Mouse (Mus musculus): ENCODE data around the gene Rbx1. TPM values are rescaled to one million over a fixed set of nuclear protein-coding genes. Genes with fewer than 3 reads are reported as not detected.
A peak's percentile ranks its signal among the peaks of the same experiment; 100 is the strongest.

The Rbx1 gene
- total and polyA plus RNA-seq, 2 experiments from 2014 or later: 122 to 446 TPM

DNA sequence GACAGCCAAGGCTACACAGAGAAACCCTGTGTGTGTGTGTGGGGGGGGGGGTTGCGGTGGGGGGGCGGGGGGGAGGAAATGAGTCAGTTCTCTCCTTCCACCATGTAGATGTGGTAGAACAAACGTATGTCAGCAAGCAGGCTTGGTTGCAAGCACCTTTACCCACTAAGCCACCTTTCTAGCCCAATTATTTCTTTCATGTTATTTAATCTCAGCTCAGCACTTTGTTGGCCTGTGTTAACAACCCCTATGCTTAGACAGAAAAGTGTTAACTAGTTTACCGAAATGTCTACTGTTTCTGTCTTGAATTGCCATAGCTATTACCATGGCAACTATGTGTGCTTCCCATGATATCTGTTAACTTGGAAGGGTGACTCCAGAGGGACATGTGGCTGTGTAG lies 44.5 kb downstream of the Rbx1 start:
- Histone ChIP-seq H3K36me3 (ENCODE audit: insufficient read depth, low read length) (no peaks in the 10 kb centered on the region), H3K4me2 (ENCODE audit: low read depth, low read length) (no peak overlapping the region), H3K9ac (replicated peaks; ENCODE audit: low read length) (no peak overlapping the region), H3K9me3 (ENCODE audit: low read length) (no peaks in the 10 kb centered on the region), H3K27ac (no peak overlapping the region), H3K4me3 (ENCODE audit: low read length) (no peak overlapping the region), H3K4me1 (ENCODE audit: insufficient read depth, low read length) (peaks cover 7% of the 10 kb centered on the region; the same call in 1 of the 2 replicates), H3K27me3 (ENCODE audit: insufficient read depth, low read length) (no peaks in the 10 kb centered on the region)
- no peak for DNase-seq (ENCODE audit: low spot score)
- 86% methylated on average over 4 of the region's 4 CpGs for WGBS
- TF ChIP-seq CTCF (IDR thresholded peaks at IDR 0.05; ENCODE audit: low read depth): no peak
- no peak for ATAC-seq

- Histone ChIP-seq H3K27ac (no peak overlapping the region), H3K4me2 (ENCODE audit: low read depth, low read length) (peak overlapping the region; percentile 16; the same call in 1 of the 2 replicates), H3K9me3 (ENCODE audit: low read length) (no peaks in the 10 kb centered on the region), H3K36me3 (ENCODE audit: insufficient read depth, low read length) (no peaks in the 10 kb centered on the region), H3K4me1 (ENCODE audit: insufficient read depth, low read length) (peaks cover 7% of the 10 kb centered on the region; the same call in 1 of the 2 replicates), H3K27me3 (ENCODE audit: insufficient read depth, low read length) (no peaks in the 10 kb centered on the region), H3K4me3 (ENCODE audit: low read length) (no peak overlapping the region), H3K9ac (replicated peaks; ENCODE audit: low read length) (no peak overlapping the region)
- ATAC-seq (no peak), DNase-seq (ENCODE audit: low spot score) (no peak)
- WGBS: 47% methylated on average over 21 of the region's 21 CpGs
- no peak for TF ChIP-seq CTCF (IDR thresholded peaks at IDR 0.05; ENCODE audit: low read depth)
Measured at GRCm38 (mm10) chr15:81511601-81512261, 45.6 kb downstream of the Rbx1 start.

DNA sequence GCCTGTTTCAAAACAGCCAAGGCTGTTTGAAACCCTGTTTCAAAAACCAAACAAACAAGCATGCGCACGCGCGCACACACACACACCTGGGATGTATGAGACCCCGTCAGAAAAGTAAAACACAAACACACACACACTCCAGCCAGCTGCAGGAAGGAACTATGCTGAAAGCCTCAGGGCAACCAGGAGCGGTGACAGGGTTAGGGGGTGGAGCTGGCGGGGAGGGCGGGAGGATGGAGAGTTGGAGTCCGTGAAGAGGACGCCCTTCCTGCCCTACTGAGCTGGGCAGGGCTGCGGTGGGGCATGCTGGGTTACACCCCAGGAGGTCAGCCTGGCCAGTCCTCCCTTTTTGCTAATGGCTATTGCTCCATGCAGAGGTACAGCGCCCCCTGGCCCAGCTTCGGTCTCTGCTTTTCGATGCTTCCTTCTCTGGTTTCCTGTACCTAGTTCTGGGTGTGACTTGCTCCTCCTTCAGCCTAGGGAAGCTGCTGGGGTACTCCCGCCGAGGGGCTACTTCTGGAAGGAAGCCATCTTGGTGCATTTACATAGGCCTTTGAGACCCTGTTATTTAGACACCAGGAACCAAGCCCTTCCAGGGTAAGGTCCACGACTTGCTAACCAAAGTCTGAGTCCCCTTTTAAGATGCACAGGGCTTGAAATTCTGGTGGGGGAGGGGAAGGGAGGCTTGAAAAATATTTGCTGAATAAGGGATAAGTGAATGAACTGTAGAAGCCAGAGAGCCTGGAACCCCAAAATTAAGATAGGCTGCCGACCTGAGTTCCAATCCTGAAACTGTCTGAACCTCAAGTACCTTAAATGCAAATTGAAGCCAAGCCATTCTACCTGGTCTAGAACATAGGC lies 48.2 kb downstream of the Rbx1 start:
- no peaks in the 10 kb centered on the region for H3K9me3 ChIP-seq (ENCODE audit: low read length)
- whole genome bisulfite sequencing: 14% methylated on average over 17 of the region's 18 CpGs
- DNase-seq (ENCODE audit: low spot score): peak; percentile 52
- 0 out of 2 replicates have a peak overlapping the region, but pooled peaks have one; percentile 2 for H3K27ac ChIP-seq
- peak; percentile 70 for TF ChIP-seq CTCF (IDR thresholded peaks at IDR 0.05; ENCODE audit: low read depth)
- peak overlapping the region; percentile 38 for H3K9ac ChIP-seq (replicated peaks; ENCODE audit: low read length)
- peak overlapping the region; percentile 58 for H3K4me2 ChIP-seq (ENCODE audit: low read depth, low read length)
- H3K4me3 ChIP-seq (ENCODE audit: low read length): peak overlapping the region; percentile 30
- no peaks in the 10 kb centered on the region for H3K36me3 ChIP-seq (ENCODE audit: insufficient read depth, low read length)
- H3K4me1 ChIP-seq (ENCODE audit: insufficient read depth, low read length): peaks cover 7% of the 10 kb centered on the region; the same call in 1 of the 2 replicates
- H3K27me3 ChIP-seq (ENCODE audit: insufficient read depth, low read length): no peaks in the 10 kb centered on the region
- ATAC-seq: peak; percentile 56; the same call in 1 of the 2 replicates

GRCm38 (mm10) chr15:81515221-81515620 lies 49.1 kb downstream of the Rbx1 start:
- Histone ChIP-seq H3K4me2 (ENCODE audit: low read depth, low read length) (no peak overlapping the region), H3K27me3 (ENCODE audit: insufficient read depth, low read length) (no peaks in the 10 kb centered on the region), H3K36me3 (ENCODE audit: insufficient read depth, low read length) (no peaks in the 10 kb centered on the region), H3K9me3 (ENCODE audit: low read length) (no peaks in the 10 kb centered on the region), H3K9ac (replicated peaks; ENCODE audit: low read length) (no peak overlapping the region), H3K4me3 (ENCODE audit: low read length) (no peak overlapping the region), H3K27ac (no peak overlapping the region), H3K4me1 (ENCODE audit: insufficient read depth, low read length) (peaks cover 7% of the 10 kb centered on the region; the same call in 1 of the 2 replicates)
- DNase-seq (ENCODE audit: low spot score) (no peak), ATAC-seq (no peak)
- no peak for TF ChIP-seq CTCF (IDR thresholded peaks at IDR 0.05; ENCODE audit: low read depth)
- WGBS: 90% methylated on average over 3 of the region's 3 CpGs

- WGBS: 58% methylated on average over 6 of the region's 6 CpGs
- H3K4me1 ChIP-seq (ENCODE audit: insufficient read depth, low read length): peaks cover 11% of the 10 kb centered on the region; the same call in 1 of the 2 replicates
- H3K27ac ChIP-seq: no peak overlapping the region
- no peak for ATAC-seq
- TF ChIP-seq CTCF (IDR thresholded peaks at IDR 0.05; ENCODE audit: low read depth): no peak
- H3K9me3 ChIP-seq (ENCODE audit: low read length): no peaks in the 10 kb centered on the region
- no peak overlapping the region for H3K4me3 ChIP-seq (ENCODE audit: low read length)
- no peaks in the 10 kb centered on the region for H3K36me3 ChIP-seq (ENCODE audit: insufficient read depth, low read length)
- no peak overlapping the region for H3K9ac ChIP-seq (replicated peaks; ENCODE audit: low read length)
- no peak for DNase-seq (ENCODE audit: low spot score)
- no peak overlapping the region for H3K4me2 ChIP-seq (ENCODE audit: low read depth, low read length)
- no peaks in the 10 kb centered on the region for H3K27me3 ChIP-seq (ENCODE audit: insufficient read depth, low read length)
Measured at GRCm38 (mm10) chr15:81518031-81518430, 51.9 kb downstream of the Rbx1 start.

- Histone ChIP-seq H3K36me3 (ENCODE audit: insufficient read depth, low read length) (no peaks in the 10 kb centered on the region), H3K27me3 (ENCODE audit: insufficient read depth, low read length) (no peaks in the 10 kb centered on the region), H3K4me1 (ENCODE audit: insufficient read depth, low read length) (peaks cover 11% of the 10 kb centered on the region; the same call in 1 of the 2 replicates), H3K27ac (no peak overlapping the region), H3K4me2 (ENCODE audit: low read depth, low read length) (no peak overlapping the region), H3K4me3 (ENCODE audit: low read length) (no peak overlapping the region), H3K9me3 (ENCODE audit: low read length) (no peaks in the 10 kb centered on the region), H3K9ac (replicated peaks; ENCODE audit: low read length) (no peak overlapping the region)
- WGBS: 88% methylated on average over 5 of the region's 5 CpGs
- no peak for TF ChIP-seq CTCF (IDR thresholded peaks at IDR 0.05; ENCODE audit: low read depth)
- DNase-seq (ENCODE audit: low spot score) (no peak), ATAC-seq (no peak)
Measured at GRCm38 (mm10) chr15:81518761-81519160, 52.7 kb downstream of the Rbx1 start.
